Mouse (Mus musculus) thymus, postnatal 25 days (tissue): ENCODE measurements at regions not wholly inside any gene's neighbourhood (a gene's known extent, or its start where the extent isn't known, plus 50 kb on each side); places are given as distances from the start of the nearest gene placed in this dataset.
"Not testable (repeated sequence)": the region's sequence is repeated elsewhere in the genome, so short reads cannot be mapped to it uniquely, and the experiment has no call there.

Experiments
- DNase-seq: peaks from one replicate; pipeline ENCODE4 v3.0.0; 2022

GRCm38 (mm10) chr14:53682679-53683078, 571.2 kb downstream of the Dad1 start:
- not testable (repeated sequence) for DNase-seq

GRCm38 (mm10) chr14:53681320-53681719, 572.6 kb downstream of the Dad1 start:
- DNase-seq = not testable (repeated sequence)

GRCm38 (mm10) chr14:53665681-53666080, 588.2 kb downstream of the Dad1 start:
- peak; percentile 51 for DNase-seq

GRCm38 (mm10) chr14:53662700-53663355, 591.1 kb downstream of the Dad1 start:
- not testable (repeated sequence) for DNase-seq

GRCm38 (mm10) chr14:53654669-53655068, 599.2 kb downstream of the Dad1 start:
- DNase-seq = not testable (repeated sequence)

- not testable (repeated sequence) for DNase-seq
Observed at GRCm38 (mm10) chr14:53651061-53651460, 602.8 kb downstream of the Dad1 start.

GRCm38 (mm10) chr14:53649189-53649588, 604.7 kb downstream of the Dad1 start:
- DNase-seq = not testable (repeated sequence)

GRCm38 (mm10) chr14:53640441-53640840, 613.5 kb downstream of the Dad1 start:
- peak; percentile 49 for DNase-seq

GRCm38 (mm10) chr14:53637664-53638063, 616.2 kb downstream of the Dad1 start:
- DNase-seq = peak; percentile 71

GRCm38 (mm10) chr14:53635206-53635605, 618.7 kb downstream of the Dad1 start:
- DNase-seq = peak; percentile 40

- peak; percentile 14 for DNase-seq
Observed at GRCm38 (mm10) chr14:53634320-53634979, 619.5 kb downstream of the Dad1 start.

GRCm38 (mm10) chr14:53633743-53634142, 620.2 kb downstream of the Dad1 start:
- not testable (repeated sequence) for DNase-seq

- peak; percentile 39 for DNase-seq
Observed at GRCm38 (mm10) chr14:53621376-53621775, 632.5 kb downstream of the Dad1 start.

- DNase-seq = peak; percentile 54
Observed at GRCm38 (mm10) chr14:53616061-53616460, 637.8 kb downstream of the Dad1 start.

GRCm38 (mm10) chr14:53614341-53614740, 639.6 kb downstream of the Dad1 start:
- DNase-seq = peak; percentile 69

- DNase-seq = peak; percentile 42
Observed at GRCm38 (mm10) chr14:53599299-53599698, 654.6 kb downstream of the Dad1 start.

GRCm38 (mm10) chr14:53597287-53597686, 656.6 kb downstream of the Dad1 start:
- DNase-seq = peak; percentile 60

- DNase-seq = peak; percentile 56
Observed at GRCm38 (mm10) chr14:53590601-53591000, 663.3 kb downstream of the Dad1 start.

GRCm38 (mm10) chr14:53582528-53582927, 671.4 kb downstream of the Dad1 start:
- not testable (repeated sequence) for DNase-seq

GRCm38 (mm10) chr14:53581734-53582133, 672.2 kb downstream of the Dad1 start:
- DNase-seq = peak; percentile 39

- DNase-seq = not testable (repeated sequence)
Observed at GRCm38 (mm10) chr14:53576927-53577326, 677.0 kb downstream of the Dad1 start.

GRCm38 (mm10) chr14:53572701-53573100, 681.2 kb downstream of the Dad1 start:
- not testable (repeated sequence) for DNase-seq

GRCm38 (mm10) chr14:53562606-53563005, 691.3 kb downstream of the Dad1 start:
- peak; percentile 47 for DNase-seq

- peak; percentile 69 for DNase-seq
Observed at GRCm38 (mm10) chr14:53560146-53560545, 693.8 kb downstream of the Dad1 start.
